Mouse (Mus musculus) C2C12 (cell line): ENCODE measurements around the gene Kcnab2.

Experiments used
- CEBPB ChIP-seq: IDR thresholded peaks from one replicate; pipeline ENCODE4 v1.6.1; 2011; ENCODE audit warnings: low read depth, mild to moderate bottlenecking, control low read depth, moderate library complexity
- CTCF ChIP-seq: IDR thresholded peaks from one replicate; pipeline ENCODE4 v1.5.1; 2011; ENCODE audit not compliant: control insufficient read depth, insufficient read depth, insufficient read length
- MAX ChIP-seq: IDR thresholded peaks from one replicate; pipeline ENCODE4 v1.6.1; 2011; ENCODE audit warnings: mild to moderate bottlenecking, control low read depth

- TF ChIP-seq CTCF (no peak), CEBPB (no peak), MAX (no peak)
Observed at GRCm38 (mm10) chr4:152398926-152399325, 78.7 kb downstream of the Kcnab2 start.
